Mouse (Mus musculus): ENCODE data around the gene Hspa1b. TPM values are rescaled to one million over a fixed set of nuclear protein-coding genes. Genes with fewer than 3 reads are reported as not detected.
"Not testable (repeated sequence)": the region's sequence is repeated elsewhere in the genome, so short reads cannot be mapped to it uniquely, and the experiment has no call there.

The Hspa1b gene
- 2.6 and 5.2 TPM in 2 replicates for polyA plus RNA-seq (2012; rRNA removed)

GRCm38 (mm10) chr17:34959130-34959778, at the start of gene Hspa1b:
TSS of gene Hspa1b (minus strand) at chr17:34959238.
- peak within 1 kb of the TSS; percentile 97 for H3K27ac ChIP-seq (ENCODE audit: control insufficient read depth, insufficient read depth, low read depth, low read length)
- H3K36me3 ChIP-seq (ENCODE audit: control insufficient read depth, insufficient read depth, low read length); H3K4me1 ChIP-seq (ENCODE audit: control insufficient read depth, insufficient read depth, low read length); H3K27me3 ChIP-seq (ENCODE audit: control insufficient read depth, insufficient read depth, low read length): not testable (repeated sequence)
- 0 out of 2 replicates have a peak, but pooled peaks have one; percentile 32 for TF ChIP-seq POLR2A (IDR thresholded peaks at IDR 0.05; ENCODE audit: control insufficient read depth, low read depth, low read length)
- peak within 1 kb of the TSS; percentile 86 for H3K4me3 ChIP-seq (ENCODE audit: control insufficient read depth, low read depth, low read length)

GRCm38 (mm10) chr17:35007387-35007991, 48.5 kb upstream of the Hspa1b start:
- H3K4me1 ChIP-seq (ENCODE audit: control insufficient read depth, insufficient read depth, low read length) = peaks cover 1% of the 10 kb centered on the region
- TF ChIP-seq CTCF (IDR thresholded peaks at IDR 0.05; ENCODE audit: control insufficient read depth, insufficient read depth, insufficient replicate concordance, low read depth, low read length) (no peak), POLR2A (IDR thresholded peaks at IDR 0.05; ENCODE audit: control insufficient read depth, low read depth, low read length) (no peak)
- H3K36me3 ChIP-seq (ENCODE audit: control insufficient read depth, insufficient read depth, low read length) = peaks cover 3% of the 10 kb centered on the region
- H3K4me3 ChIP-seq (ENCODE audit: control insufficient read depth, low read depth, low read length) = no peak overlapping the region
- no peak overlapping the region for H3K27ac ChIP-seq (ENCODE audit: control insufficient read depth, insufficient read depth, low read depth, low read length)
- no peaks in the 10 kb centered on the region for H3K27me3 ChIP-seq (ENCODE audit: control insufficient read depth, insufficient read depth, low read length)

- H3K36me3 ChIP-seq (ENCODE audit: control insufficient read depth, insufficient read depth, low read length); H3K27ac ChIP-seq (ENCODE audit: control insufficient read depth, insufficient read depth, low read depth, low read length); H3K27me3 ChIP-seq (ENCODE audit: control insufficient read depth, insufficient read depth, low read length); H3K4me3 ChIP-seq (ENCODE audit: control insufficient read depth, low read depth, low read length): not testable (repeated sequence)
- H3K4me1 ChIP-seq (ENCODE audit: control insufficient read depth, insufficient read depth, low read length) = peaks cover 11% of the 10 kb centered on the region
Measured at GRCm38 (mm10) chr17:35005902-35006301, 46.9 kb upstream of the Hspa1b start.

- H3K27me3 ChIP-seq (ENCODE audit: control insufficient read depth, insufficient read depth, low read length) = no peaks in the 10 kb centered on the region
- no peak overlapping the region for H3K27ac ChIP-seq (ENCODE audit: control insufficient read depth, insufficient read depth, low read depth, low read length)
- H3K4me1 ChIP-seq (ENCODE audit: control insufficient read depth, insufficient read depth, low read length) = peaks cover 11% of the 10 kb centered on the region
- H3K4me3 ChIP-seq (ENCODE audit: control insufficient read depth, low read depth, low read length) = no peak overlapping the region
- peaks cover 3% of the 10 kb centered on the region for H3K36me3 ChIP-seq (ENCODE audit: control insufficient read depth, insufficient read depth, low read length)
- no peak for TF ChIP-seq CTCF (IDR thresholded peaks at IDR 0.05; ENCODE audit: control insufficient read depth, insufficient read depth, insufficient replicate concordance, low read depth, low read length)
- TF ChIP-seq POLR2A (IDR thresholded peaks at IDR 0.05; ENCODE audit: control insufficient read depth, low read depth, low read length) = no peak
Measured at GRCm38 (mm10) chr17:35005158-35005557, 46.1 kb upstream of the Hspa1b start.

- no peak for TF ChIP-seq CTCF (IDR thresholded peaks at IDR 0.05; ENCODE audit: control insufficient read depth, insufficient read depth, insufficient replicate concordance, low read depth, low read length)
- TF ChIP-seq POLR2A (IDR thresholded peaks at IDR 0.05; ENCODE audit: control insufficient read depth, low read depth, low read length) = no peak
- H3K4me3 ChIP-seq (ENCODE audit: control insufficient read depth, low read depth, low read length) = no peak overlapping the region
- H3K4me1 ChIP-seq (ENCODE audit: control insufficient read depth, insufficient read depth, low read length) = peaks cover 13% of the 10 kb centered on the region
- H3K36me3 ChIP-seq (ENCODE audit: control insufficient read depth, insufficient read depth, low read length) = peaks cover 3% of the 10 kb centered on the region
- no peak overlapping the region for H3K27ac ChIP-seq (ENCODE audit: control insufficient read depth, insufficient read depth, low read depth, low read length)
- no peaks in the 10 kb centered on the region for H3K27me3 ChIP-seq (ENCODE audit: control insufficient read depth, insufficient read depth, low read length)
Measured at GRCm38 (mm10) chr17:35004075-35004717, 45.2 kb upstream of the Hspa1b start.

- Histone ChIP-seq H3K36me3 (ENCODE audit: control insufficient read depth, insufficient read depth, low read length) (peaks cover 3% of the 10 kb centered on the region), H3K4me3 (ENCODE audit: control insufficient read depth, low read depth, low read length) (0 out of 2 replicates have a peak overlapping the region, but pooled peaks have one; percentile 12), H3K4me1 (ENCODE audit: control insufficient read depth, insufficient read depth, low read length) (peaks cover 13% of the 10 kb centered on the region), H3K27me3 (ENCODE audit: control insufficient read depth, insufficient read depth, low read length) (no peaks in the 10 kb centered on the region), H3K27ac (ENCODE audit: control insufficient read depth, insufficient read depth, low read depth, low read length) (no peak overlapping the region)
- no peak for TF ChIP-seq POLR2A (IDR thresholded peaks at IDR 0.05; ENCODE audit: control insufficient read depth, low read depth, low read length)
Measured at GRCm38 (mm10) chr17:35003022-35003838, 44.2 kb upstream of the Hspa1b start.

GRCm38 (mm10) chr17:35002153-35002865, 43.3 kb upstream of the Hspa1b start:
- no peaks in the 10 kb centered on the region for H3K27me3 ChIP-seq (ENCODE audit: control insufficient read depth, insufficient read depth, low read length)
- H3K27ac ChIP-seq (ENCODE audit: control insufficient read depth, insufficient read depth, low read depth, low read length) = peak overlapping the region; percentile 94
- TF ChIP-seq POLR2A (IDR thresholded peaks at IDR 0.05; ENCODE audit: control insufficient read depth, low read depth, low read length) (no peak), CTCF (IDR thresholded peaks at IDR 0.05; ENCODE audit: control insufficient read depth, insufficient read depth, insufficient replicate concordance, low read depth, low read length) (no peak)
- peaks cover 13% of the 10 kb centered on the region for H3K4me1 ChIP-seq (ENCODE audit: control insufficient read depth, insufficient read depth, low read length)
- peak overlapping the region; percentile 94 for H3K4me3 ChIP-seq (ENCODE audit: control insufficient read depth, low read depth, low read length)
- peaks cover 3% of the 10 kb centered on the region for H3K36me3 ChIP-seq (ENCODE audit: control insufficient read depth, insufficient read depth, low read length)
